Mouse (Mus musculus) adipose tissue, adult 10 weeks (tissue): Measurements from ENCODE around the gene Tshr. TPM values are rescaled to one million over a fixed set of nuclear protein-coding genes. Genes with fewer than 3 reads are reported as not detected.

Experiments used
- polyA plus RNA-seq: library from polyadenylated mRNA; stranded (reverse); fragments of 350-450 nt; fragmentation: Illumina TruSeq; extraction: RNeasy Lipid Tissue Mini Kit (QIAGEN cat#74804); gene quantifications from one replicate; pipeline ENCODE4 v1.2.3, GENCODE M21; 2014; ENCODE audit warnings: low read depth, low replicate concordance

The Tshr gene
- 34.5 TPM for polyA plus RNA-seq

DNA sequence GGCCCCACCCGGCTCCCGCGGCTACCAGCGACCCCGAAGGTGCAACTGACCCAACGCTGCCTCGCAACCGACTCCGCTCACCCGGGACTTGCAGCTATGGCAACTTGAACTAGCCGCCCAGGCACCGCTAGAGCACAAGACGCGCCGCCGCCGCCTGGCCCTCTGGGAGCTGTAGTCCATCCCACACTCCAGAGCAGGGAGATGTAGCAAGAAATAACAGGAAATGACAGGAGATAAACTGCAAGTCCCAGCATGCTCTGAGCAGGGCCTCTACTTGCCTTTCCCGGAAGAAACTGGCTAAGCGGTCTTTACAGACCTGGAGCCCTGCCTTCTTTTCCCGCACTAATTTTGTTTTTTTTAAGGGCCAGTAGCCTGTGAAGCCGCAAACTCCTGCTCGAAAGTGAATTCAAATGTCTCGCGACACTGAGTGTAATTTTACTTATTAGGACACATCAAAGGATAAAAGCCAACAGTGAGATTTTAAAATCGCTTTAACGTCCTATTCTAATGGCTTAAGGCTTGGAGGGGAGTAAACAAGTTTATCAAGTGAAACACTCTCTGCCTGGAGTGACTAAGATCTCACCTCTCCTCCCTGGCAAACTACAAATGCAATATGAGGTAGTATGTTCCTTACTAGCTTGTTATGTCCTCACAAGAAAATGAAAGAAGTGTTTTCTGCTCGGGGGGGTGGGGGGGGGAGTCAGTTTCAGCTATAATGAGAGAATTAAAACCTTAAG is at the start of gene Tshr, which contains the start of gene Cep128:
Gene Tshr, plus strand, starts transcription at position 283 of the 737 bp plus-strand sequence.
Gene Cep128, minus strand, starts transcription at position 129 of the 737 bp plus-strand sequence.

DNA sequence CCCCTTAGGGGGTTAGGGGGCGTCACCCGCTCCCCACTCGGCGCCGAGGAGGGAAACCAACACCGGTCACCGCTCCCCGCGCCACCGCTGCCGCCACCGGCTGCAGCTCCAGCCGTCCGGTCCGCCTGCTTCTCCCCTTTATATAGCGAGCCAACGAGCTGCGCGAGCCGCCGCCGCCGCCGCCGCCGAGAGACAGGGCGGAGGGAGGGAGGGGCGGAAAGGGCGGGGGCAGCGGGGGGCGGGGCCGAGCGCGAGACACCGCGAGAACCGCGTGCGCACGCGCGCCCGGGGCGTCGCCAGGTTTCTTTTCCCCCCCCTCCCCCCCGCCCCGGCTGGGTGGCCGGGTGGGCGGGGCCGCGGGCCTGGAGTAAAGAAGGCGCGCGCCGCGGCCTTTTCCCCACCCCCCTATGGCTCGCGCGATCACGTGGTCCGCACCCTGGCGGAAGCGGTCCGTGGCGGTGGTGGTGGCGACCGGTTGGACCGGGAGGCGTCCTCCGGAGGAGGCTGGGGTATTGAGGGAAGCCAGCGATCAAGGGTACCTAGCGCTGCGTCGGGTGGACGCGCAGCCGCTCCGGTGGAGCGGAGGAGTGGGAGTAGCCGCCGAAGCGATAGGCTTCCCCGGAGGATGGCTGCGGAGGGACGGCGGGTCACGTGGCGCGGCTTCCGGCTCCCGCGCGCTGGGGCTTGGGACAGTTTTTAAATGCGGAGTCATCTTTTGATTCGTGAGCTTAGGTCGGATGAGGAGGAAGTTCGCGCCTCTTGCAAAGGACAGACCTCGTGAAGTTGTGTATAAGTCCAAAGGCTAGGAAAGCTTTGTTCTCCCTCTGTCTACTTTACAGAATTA is 205.7 kb downstream of the Tshr start, which contains the start of gene Gtf2a1:
Gene Gtf2a1, minus strand, starts transcription at position 641 of the 844 bp plus-strand sequence.

Other genes with a start within 250 kb of the Tshr start
- 9.1 TPM for gene Cep128, start 154 bp upstream of the Tshr start, polyA plus RNA-seq
- 15.8 TPM for gene Gtf2a1, start 205.9 kb downstream of the Tshr start, polyA plus RNA-seq